Mouse (Mus musculus): ENCODE measurements around the gene Gm973.

Gene Gm973

GRCm38 (mm10) chr1:59516026-59516917, at the start of gene Gm973:
Gene Gm973 (plus strand): TSS chr1:59516264.
- 16% methylated on average over 25 of the region's 25 CpGs for WGBS

GRCm38 (mm10) chr1:59469170-59469569, 46.9 kb upstream of the Gm973 start:
- WGBS, result 44% methylated on average over 4 of the region's 4 CpGs

- WGBS, result 85% methylated on average over 4 of the region's 4 CpGs
Observed at GRCm38 (mm10) chr1:59470766-59471165, 45.3 kb upstream of the Gm973 start.

GRCm38 (mm10) chr1:59472368-59473180, 43.5 kb upstream of the Gm973 start:
- 34% methylated on average over 10 of the region's 11 CpGs for WGBS

- 37% methylated on average over 4 of the region's 4 CpGs for WGBS
Observed at GRCm38 (mm10) chr1:59473181-59473555, 42.9 kb upstream of the Gm973 start.

GRCm38 (mm10) chr1:59475618-59476017, 40.4 kb upstream of the Gm973 start:
- WGBS, result 77% methylated on average over 2 of the region's 2 CpGs

GRCm38 (mm10) chr1:59478911-59479310, 37.2 kb upstream of the Gm973 start:
- 83% methylated on average over 3 of the region's 3 CpGs for WGBS

GRCm38 (mm10) chr1:59480821-59481455, 35.1 kb upstream of the Gm973 start:
- WGBS, result 42% methylated on average over 23 of the region's 23 CpGs

GRCm38 (mm10) chr1:59481456-59482291, 34.4 kb upstream of the Gm973 start:
- WGBS, result 1% methylated on average over 56 of the region's 57 CpGs

GRCm38 (mm10) chr1:59482331-59482695, 33.8 kb upstream of the Gm973 start, which contains the start of gene Fzd7:
Gene Fzd7 (plus strand): TSS chr1:59482424.
- under 1% methylated on average over 35 of the region's 35 CpGs for WGBS

GRCm38 (mm10) chr1:59482696-59483520, 33.2 kb upstream of the Gm973 start:
- under 1% methylated on average over 86 of the region's 88 CpGs for WGBS

- 6% methylated on average over 46 of the region's 46 CpGs for WGBS
Observed at GRCm38 (mm10) chr1:59483521-59484245, 32.4 kb upstream of the Gm973 start.

- 67% methylated on average over 21 of the region's 21 CpGs for WGBS
Observed at GRCm38 (mm10) chr1:59484314-59484713, 31.8 kb upstream of the Gm973 start.

GRCm38 (mm10) chr1:59484791-59485785, 31.0 kb upstream of the Gm973 start:
- 63% methylated on average over 16 of the region's 16 CpGs for WGBS

GRCm38 (mm10) chr1:59485803-59486202, 30.3 kb upstream of the Gm973 start:
- 80% methylated on average over 4 of the region's 4 CpGs for whole genome bisulfite sequencing

GRCm38 (mm10) chr1:59487651-59488051, 28.4 kb upstream of the Gm973 start:
- WGBS, result 55% methylated on average over 10 of the region's 10 CpGs

- WGBS, result 65% methylated on average over 4 of the region's 4 CpGs
Observed at GRCm38 (mm10) chr1:59488481-59488880, 27.6 kb upstream of the Gm973 start.

- WGBS, result 41% methylated on average over 4 of the region's 4 CpGs
Observed at GRCm38 (mm10) chr1:59488991-59489390, 27.1 kb upstream of the Gm973 start.

All from cerebral cortex, adult 2 months (tissue).